Mouse (Mus musculus) cerebellum, postnatal 25 days (tissue): ENCODE data around the gene Ttll12.

Experiments used
- DNase-seq, 2 experiments: peaks; one replicate each; pipeline ENCODE4 v3.0.0; 2021; ENCODE audit warnings: mixed read lengths in 2 of 2

Ttll12 gene

GRCm38 (mm10) chr15:83593189-83593585, 1.8 kb downstream of the Ttll12 start:
- DNase-seq, result no peak

- no peak for DNase-seq
Measured at GRCm38 (mm10) chr15:83592260-83593188, 2.4 kb downstream of the Ttll12 start.

- no peak for DNase-seq
Measured at GRCm38 (mm10) chr15:83591758-83592157, 3.2 kb downstream of the Ttll12 start.

- DNase-seq, result no peak
Measured at GRCm38 (mm10) chr15:83590841-83591240, 4.1 kb downstream of the Ttll12 start.

GRCm38 (mm10) chr15:83584741-83585220, 10.2 kb downstream of the Ttll12 start:
- DNase-seq, result no peak

GRCm38 (mm10) chr15:83583419-83584156, 11.4 kb downstream of the Ttll12 start:
- peak; percentile 20 to 54 for DNase-seq

GRCm38 (mm10) chr15:83582931-83583330, 12.0 kb downstream of the Ttll12 start:
- no peak for DNase-seq

GRCm38 (mm10) chr15:83576651-83577050, 18.3 kb downstream of the Ttll12 start:
- no peak for DNase-seq

GRCm38 (mm10) chr15:83575543-83575942, 19.4 kb downstream of the Ttll12 start:
- DNase-seq, result no peak

- peak in 1 of 2 experiments; percentile 21 for DNase-seq
Measured at GRCm38 (mm10) chr15:83574731-83575351, 20.1 kb downstream of the Ttll12 start.

- DNase-seq, result peak; percentile 59 to 77
Measured at GRCm38 (mm10) chr15:83573606-83574005, 21.4 kb downstream of the Ttll12 start.

GRCm38 (mm10) chr15:83572132-83572531, 22.8 kb downstream of the Ttll12 start:
- no peak for DNase-seq

- no peak for DNase-seq
Measured at GRCm38 (mm10) chr15:83571636-83572035, 23.3 kb downstream of the Ttll12 start.

GRCm38 (mm10) chr15:83570641-83571040, 24.3 kb downstream of the Ttll12 start:
- DNase-seq, result no peak

- DNase-seq, result no peak
Measured at GRCm38 (mm10) chr15:83569682-83570081, 25.3 kb downstream of the Ttll12 start.

GRCm38 (mm10) chr15:83568544-83568943, 26.4 kb downstream of the Ttll12 start:
- no peak for DNase-seq

GRCm38 (mm10) chr15:83567728-83568127, 27.2 kb downstream of the Ttll12 start:
- DNase-seq, result no peak

GRCm38 (mm10) chr15:83566006-83566405, 29.0 kb downstream of the Ttll12 start:
- DNase-seq, result no peak

- DNase-seq, result no peak
Measured at GRCm38 (mm10) chr15:83565434-83565833, 29.5 kb downstream of the Ttll12 start.

GRCm38 (mm10) chr15:83563857-83564651, 30.9 kb downstream of the Ttll12 start:
- no peak for DNase-seq

- DNase-seq, result peak in 1 of 2 experiments; percentile 22
Measured at GRCm38 (mm10) chr15:83563327-83563856, 31.6 kb downstream of the Ttll12 start, which contains the start of the genes Tspo and Mcat. Tspo (plus strand) TSS chr15:83563592. Mcat (minus strand) TSS chr15:83563787.
